Mouse (Mus musculus) testis, adult 2 months (tissue): ENCODE measurements at regions not wholly inside any gene's neighbourhood (a gene's known extent, or its start where the extent isn't known, plus 50 kb on each side); places are given as distances from the start of the nearest gene placed in this dataset.

Experiments used
- H3K27ac ChIP-seq: fragments of 200-500 bp; 2 replicates; pipeline ENCODE4 v1.5.1; 2012; ENCODE audit warnings: low read depth, low read length; ENCODE audit not compliant: control insufficient read depth, insufficient read depth
- H3K27me3 ChIP-seq: fragments of 200-500 bp; 2 replicates; pipeline ENCODE4 v1.6.1; 2012; ENCODE audit warnings: mild to moderate bottlenecking, low read length, moderate library complexity; ENCODE audit not compliant: control insufficient read depth, insufficient read depth
- H3K36me3 ChIP-seq: fragments of 200-500 bp; 2 replicates; pipeline ENCODE4 v1.6.1; 2012; ENCODE audit warnings: mild to moderate bottlenecking, low read length; ENCODE audit not compliant: control insufficient read depth, insufficient read depth
- H3K4me1 ChIP-seq: fragments of 200-500 bp; 2 replicates; pipeline ENCODE4 v1.6.1; 2012; ENCODE audit warnings: low read length; ENCODE audit not compliant: control insufficient read depth, insufficient read depth
- H3K4me3 ChIP-seq: fragments of 200-500 bp; 2 replicates; pipeline ENCODE4 v1.5.1; 2012; ENCODE audit warnings: low read depth, mild to moderate bottlenecking, low read length, moderate library complexity, mixed read lengths; ENCODE audit not compliant: control insufficient read depth
- CTCF ChIP-seq: fragments of 200-500 bp; IDR thresholded peaks from 2 replicates; pipeline ENCODE4 v1.5.1; 2012; ENCODE audit warnings: low read depth, mild to moderate bottlenecking, inconsistent platforms, low read length, moderate library complexity; ENCODE audit not compliant: control insufficient read depth, insufficient read depth, insufficient replicate concordance
- POLR2A ChIP-seq: fragments of 200-500 bp; IDR thresholded peaks from 2 replicates; pipeline ENCODE4 v1.6.1; 2012; ENCODE audit warnings: low read depth, mild to moderate bottlenecking, inconsistent platforms, low read length, moderate library complexity; ENCODE audit not compliant: control insufficient read depth

- Histone ChIP-seq H3K27me3 (no peaks in the 10 kb centered on the region), H3K4me1 (no peaks in the 10 kb centered on the region), H3K4me3 (no peak overlapping the region), H3K36me3 (no peaks in the 10 kb centered on the region), H3K27ac (no peak overlapping the region)
- no peak for TF ChIP-seq CTCF
- TF ChIP-seq POLR2A = no peak
These were observed 170.3 kb upstream of the Gm5148 start for GRCm38 (mm10) chr3:37894599-37894998.

- TF ChIP-seq POLR2A (no peak), CTCF (no peak)
- no peaks in the 10 kb centered on the region for H3K27me3 ChIP-seq
- no peak overlapping the region for H3K4me3 ChIP-seq
- H3K4me1 ChIP-seq = no peaks in the 10 kb centered on the region
- H3K27ac ChIP-seq = no peak overlapping the region
- H3K36me3 ChIP-seq = no peaks in the 10 kb centered on the region
These were observed 165.9 kb upstream of the Gm5148 start for GRCm38 (mm10) chr3:37890202-37890601.

- Histone ChIP-seq H3K36me3 (no peaks in the 10 kb centered on the region), H3K27ac (no peak overlapping the region), H3K27me3 (no peaks in the 10 kb centered on the region), H3K4me1 (no peaks in the 10 kb centered on the region), H3K4me3 (no peak overlapping the region)
- TF ChIP-seq POLR2A (no peak), CTCF (no peak)
These were observed 164.2 kb upstream of the Gm5148 start for GRCm38 (mm10) chr3:37888455-37888854.

- Histone ChIP-seq H3K27me3 (no peaks in the 10 kb centered on the region), H3K36me3 (no peaks in the 10 kb centered on the region), H3K4me3 (no peak overlapping the region), H3K27ac (no peak overlapping the region), H3K4me1 (no peaks in the 10 kb centered on the region)
- TF ChIP-seq CTCF (no peak), POLR2A (no peak)
These were observed 163.4 kb upstream of the Gm5148 start for GRCm38 (mm10) chr3:37887711-37888110.

- Histone ChIP-seq H3K36me3 (no peaks in the 10 kb centered on the region), H3K4me3 (no peak overlapping the region), H3K27me3 (no peaks in the 10 kb centered on the region), H3K4me1 (no peaks in the 10 kb centered on the region), H3K27ac (no peak overlapping the region)
- TF ChIP-seq CTCF = no peak
- no peak for TF ChIP-seq POLR2A
These were observed 162.6 kb upstream of the Gm5148 start for GRCm38 (mm10) chr3:37886705-37887454.

GRCm38 (mm10) chr3:37885776-37886175, 161.5 kb upstream of the Gm5148 start:
- Histone ChIP-seq H3K27me3 (no peaks in the 10 kb centered on the region), H3K36me3 (no peaks in the 10 kb centered on the region), H3K4me1 (no peaks in the 10 kb centered on the region), H3K27ac (no peak overlapping the region), H3K4me3 (no peak overlapping the region)
- TF ChIP-seq POLR2A (no peak), CTCF (no peak)

GRCm38 (mm10) chr3:37882417-37882816, 158.1 kb upstream of the Gm5148 start:
- H3K27ac ChIP-seq = no peak overlapping the region
- H3K4me3 ChIP-seq = no peak overlapping the region
- TF ChIP-seq POLR2A = no peak
- TF ChIP-seq CTCF = no peak
- H3K27me3 ChIP-seq = no peaks in the 10 kb centered on the region
- no peaks in the 10 kb centered on the region for H3K4me1 ChIP-seq
- H3K36me3 ChIP-seq = no peaks in the 10 kb centered on the region

GRCm38 (mm10) chr3:37881016-37881415, 156.7 kb upstream of the Gm5148 start:
- H3K36me3 ChIP-seq = no peaks in the 10 kb centered on the region
- no peaks in the 10 kb centered on the region for H3K4me1 ChIP-seq
- TF ChIP-seq CTCF (no peak), POLR2A (no peak)
- no peaks in the 10 kb centered on the region for H3K27me3 ChIP-seq
- no peak overlapping the region for H3K27ac ChIP-seq
- no peak overlapping the region for H3K4me3 ChIP-seq
